Mouse (Mus musculus) adrenal gland, postnatal 4 days (tissue): ENCODE data around the gene Kctd7. TPM values are rescaled to one million over a fixed set of nuclear protein-coding genes. Genes with fewer than 3 reads are reported as not detected.

Source experiments
- DNase-seq, 2 experiments: peaks; one replicate each; pipeline ENCODE4 v3.0.0; 2021 to 2022; ENCODE audit warnings: low spot score in 2 of 2, mixed read lengths in 2 of 2
- long read RNA-seq, 2 experiments: library from polyadenylated mRNA; stranded (forward); transcript quantifications; one replicate each; pipeline ENCODE4 v2.0.0; 2021
- total RNA-seq, 2 experiments: library from RNA; stranded (reverse); gene quantifications; 2 replicates each; pipeline ENCODE4 v1.2.3; 2021

Kctd7 gene
- total RNA-seq: 1 to 10 TPM; 7.8 to 9.4 TPM
- long read RNA-seq, experiment 1, full-length matches to known transcripts: 3 of 3 reads
- long read RNA-seq, experiment 1, partial matches to known transcripts: 0 of 3 reads
- long read RNA-seq, experiment 1, other reads (novel, unspliced or antisense): 0 of 3 reads
- long read RNA-seq, experiment 2, full-length matches to known transcripts: 9 of 13 reads
- long read RNA-seq, experiment 2, partial matches to known transcripts: 1 of 13 reads
- long read RNA-seq, experiment 2, other reads (novel, unspliced or antisense): 3 of 13 reads

GRCm38 (mm10) chr5:130144334-130145312 is at the start of gene Kctd7:
TSS of gene Kctd7 (plus strand) at chr5:130144861.
- DNase-seq: peak; percentile 80 to 90

DNA sequence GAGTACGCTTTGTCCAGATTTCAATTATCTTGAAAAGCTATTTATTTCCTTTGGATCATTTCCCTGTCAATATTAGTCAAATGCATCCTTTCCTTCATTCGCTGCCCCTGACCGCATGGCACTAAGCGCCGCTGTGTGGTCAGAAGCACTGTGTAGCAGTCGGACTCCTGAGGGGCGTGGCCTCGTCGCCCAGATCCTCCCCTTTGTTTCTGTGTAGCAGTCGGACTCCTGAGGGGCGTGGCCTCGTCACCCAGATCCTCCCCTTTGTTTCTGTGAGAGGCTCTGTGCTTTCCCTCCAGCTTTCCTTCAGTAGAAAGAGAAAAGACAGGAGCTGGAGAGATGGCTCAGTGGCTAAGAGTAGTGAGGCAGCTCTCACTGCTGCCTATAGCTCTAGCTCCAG is 47.9 kb upstream of the Kctd7 start:
- no peak for DNase-seq

DNA sequence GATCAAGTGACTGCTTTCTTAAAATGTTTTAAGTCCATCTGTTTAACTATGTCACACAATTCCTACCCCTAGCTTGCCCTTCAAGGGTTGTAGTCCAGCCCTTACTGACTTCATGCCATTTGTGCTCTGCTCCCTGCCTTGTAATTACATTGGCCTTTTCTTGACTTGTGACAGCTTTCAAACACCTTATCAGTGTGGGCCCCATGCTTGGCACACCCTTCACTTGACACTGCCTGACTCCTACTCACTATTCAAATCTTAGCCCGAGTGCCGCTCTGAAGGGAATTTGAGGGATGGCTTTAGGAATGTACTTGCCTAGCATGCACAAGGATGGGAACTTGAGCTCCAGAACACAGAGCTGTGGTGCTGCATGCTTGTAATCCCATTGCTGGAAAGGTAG is 46.8 kb upstream of the Kctd7 start:
- no peak for DNase-seq

GRCm38 (mm10) chr5:130101724-130102123 is 42.9 kb upstream of the Kctd7 start:
- DNase-seq: no peak

- DNase-seq: no peak
Observed at GRCm38 (mm10) chr5:130109348-130109747, 35.3 kb upstream of the Kctd7 start.

- DNase-seq: no peak
Observed at GRCm38 (mm10) chr5:130110632-130111464, 33.8 kb upstream of the Kctd7 start.

DNA sequence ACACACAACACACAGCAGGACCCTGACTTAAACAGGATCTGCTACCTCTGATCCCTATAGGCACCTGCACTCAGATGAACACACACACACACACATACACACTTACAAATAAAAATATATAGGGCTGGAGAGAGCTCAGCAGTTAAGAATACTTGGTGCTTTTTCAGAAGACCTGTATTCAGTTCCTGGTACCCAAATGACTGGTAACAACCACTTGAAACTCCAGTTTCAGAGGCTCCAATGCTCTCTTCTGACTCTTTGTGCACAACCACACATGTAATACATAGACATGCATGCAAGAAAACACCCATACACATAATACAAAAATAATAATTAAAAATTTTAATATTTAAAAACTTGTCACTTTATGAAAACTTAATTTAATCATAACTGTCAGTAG is 32.0 kb upstream of the Kctd7 start:
- no peak for DNase-seq

DNA sequence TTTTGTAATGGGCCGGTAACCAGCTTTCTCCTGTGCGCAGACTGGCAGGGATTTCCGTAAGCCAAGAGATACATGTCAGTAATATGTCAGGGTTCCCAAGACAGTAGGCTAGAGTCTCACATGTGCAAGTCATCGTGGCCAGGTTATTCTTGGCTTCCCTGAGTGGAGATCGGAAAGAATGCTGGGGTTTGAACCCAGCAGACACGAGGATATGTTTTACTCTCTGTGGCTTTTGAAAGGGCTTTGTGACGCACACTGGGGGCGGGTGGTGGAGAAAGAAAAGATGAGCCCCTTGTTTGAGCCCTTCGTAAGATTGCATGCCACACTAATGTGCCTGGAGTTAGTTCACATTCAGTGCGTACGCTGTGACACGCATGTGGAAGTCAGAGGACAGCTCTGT is 28.5 kb upstream of the Kctd7 start:
- no peak for DNase-seq

DNA sequence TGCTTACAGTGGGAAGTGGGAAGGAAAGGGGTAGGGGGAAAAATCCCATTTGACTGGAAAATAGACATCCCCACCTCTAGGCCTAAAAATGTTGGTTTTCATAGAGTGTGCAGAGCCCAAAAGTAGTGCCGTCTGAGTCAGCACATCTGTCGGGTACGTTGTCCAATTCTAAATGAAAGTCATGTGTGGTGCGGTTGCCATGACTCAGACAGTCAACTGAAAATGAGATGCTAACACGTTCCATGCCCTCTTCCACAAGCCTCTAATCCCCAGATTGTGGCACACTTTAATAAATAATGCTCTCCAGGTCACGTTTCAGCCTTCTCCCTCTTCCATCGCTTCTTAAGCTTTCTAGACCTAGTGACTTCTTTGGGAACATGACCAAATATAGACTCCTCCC is 27.8 kb upstream of the Kctd7 start:
- no peak for DNase-seq

DNA sequence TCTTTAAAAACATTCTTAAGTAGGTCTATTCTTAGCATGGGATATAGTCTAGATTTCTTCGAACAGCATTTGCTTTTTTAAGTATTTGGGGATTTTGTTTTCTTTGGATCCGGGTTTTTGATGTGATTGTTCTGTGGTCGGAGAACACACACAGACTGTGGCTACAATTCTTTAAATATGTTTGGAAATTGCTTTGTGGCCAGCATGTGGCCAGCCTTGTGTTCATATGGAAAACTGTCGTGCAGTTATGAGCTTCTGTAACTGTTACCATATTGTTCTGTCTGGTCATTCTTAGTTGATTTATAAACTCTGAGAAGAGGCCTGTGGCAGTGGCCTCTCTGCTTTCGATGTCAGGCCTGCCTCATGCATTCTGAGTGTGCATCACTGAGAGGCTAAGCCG is 26.7 kb upstream of the Kctd7 start:
- DNase-seq: no peak

GRCm38 (mm10) chr5:130119236-130119635 is 25.4 kb upstream of the Kctd7 start:
- DNase-seq: no peak

- DNase-seq: no peak
Observed at GRCm38 (mm10) chr5:130120070-130120736, 24.5 kb upstream of the Kctd7 start.

- no peak for DNase-seq
Observed at GRCm38 (mm10) chr5:130120904-130121303, 23.8 kb upstream of the Kctd7 start.

- no peak for DNase-seq
Observed at GRCm38 (mm10) chr5:130122355-130122754, 22.3 kb upstream of the Kctd7 start.

GRCm38 (mm10) chr5:130124271-130124670 is 20.4 kb upstream of the Kctd7 start:
- DNase-seq: no peak

- DNase-seq: no peak
Observed at GRCm38 (mm10) chr5:130128686-130129523, 15.8 kb upstream of the Kctd7 start.

- DNase-seq: no peak
Observed at GRCm38 (mm10) chr5:130129524-130129793, 15.2 kb upstream of the Kctd7 start.

GRCm38 (mm10) chr5:130136597-130136996 is 8.1 kb upstream of the Kctd7 start:
- DNase-seq: no peak

DNA sequence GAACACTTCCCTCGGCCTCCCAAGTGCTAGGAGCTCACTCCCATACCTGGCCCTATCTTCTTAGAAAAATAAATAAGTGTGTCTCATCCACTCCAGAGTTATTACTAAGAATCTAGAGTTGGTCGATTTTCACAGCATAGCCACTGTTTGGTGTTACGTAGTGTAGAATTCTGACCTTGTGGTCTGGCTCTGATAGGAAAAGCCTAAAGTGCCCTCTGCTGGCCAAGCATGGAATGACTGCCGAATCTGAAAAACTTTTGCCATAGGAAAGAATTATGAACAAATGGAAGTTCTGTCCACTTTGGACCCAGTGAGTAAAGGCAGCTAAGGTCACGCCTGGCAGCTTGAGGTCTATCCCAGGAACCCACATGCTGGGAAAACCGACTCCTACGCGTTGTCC is 5.3 kb upstream of the Kctd7 start:
- peak; percentile 61 to 64 for DNase-seq

- DNase-seq: no peak
Observed at GRCm38 (mm10) chr5:130141138-130141537, 3.5 kb upstream of the Kctd7 start.
